Mouse (Mus musculus) bone marrow macrophage, adult 2 months (primary cell): ENCODE data around the gene Synrg.

ENCODE experiments used
- CTCF ChIP-seq: IDR thresholded peaks from 2 replicates; pipeline ENCODE4 v1.5.1; 2012; ENCODE audit warnings: low read depth, mild to moderate bottlenecking, low read length, moderate library complexity
- POLR2A ChIP-seq: IDR thresholded peaks from 2 replicates; pipeline ENCODE4 v1.6.1; 2012; ENCODE audit warnings: mild to moderate bottlenecking, low read depth, low read length, borderline replicate concordance

DNA sequence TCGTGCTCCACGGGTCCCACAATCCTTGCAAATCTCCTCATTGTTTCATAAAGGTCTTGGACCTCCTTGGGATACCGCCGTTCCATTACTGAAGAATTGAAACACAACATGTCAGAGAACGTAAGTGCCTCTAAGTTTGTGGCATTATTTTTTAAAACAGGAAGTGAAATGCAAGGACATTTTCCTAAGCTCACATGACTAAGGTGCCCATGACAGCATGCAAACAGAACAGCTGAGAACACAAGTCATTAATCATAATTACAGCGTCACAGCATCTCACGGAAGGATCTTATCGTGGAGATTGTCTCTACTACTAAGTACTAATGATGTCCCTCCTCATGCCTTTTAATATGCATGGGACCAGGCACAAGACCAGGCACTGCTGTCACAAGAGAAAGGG, 126.3 kb downstream of the Synrg start:
- TF ChIP-seq CTCF = no peak
- no peak for TF ChIP-seq POLR2A
